Mouse (Mus musculus) embryonic facial prominence, embryonic 12.5 days (tissue): ENCODE results near the gene Cldn9. TPM values are rescaled to one million over a fixed set of nuclear protein-coding genes. Genes with fewer than 3 reads are reported as not detected.

Source experiments
- ATAC-seq: fragments of 200-750 bp; cut with Nextera tagmentation; 2 replicates; pipeline ENCODE4 v1.8.0; 2017; ENCODE audit not compliant: insufficient number of reproducible peaks, insufficient read depth, low FRiP score, low TSS enrichment
- H3K27ac ChIP-seq: fragments of 300-500 bp; sonication (generic); 2 replicates; pipeline ENCODE4 v1.5.1; 2016; ENCODE audit warnings: mild to moderate bottlenecking
- H3K27me3 ChIP-seq: fragments of 300-500 bp; sonication (generic); 2 replicates; pipeline ENCODE4 v1.6.1; 2016; ENCODE audit warnings: mild to moderate bottlenecking, moderate library complexity
- H3K36me3 ChIP-seq: fragments of 300-500 bp; sonication (generic); 2 replicates; pipeline ENCODE4 v1.6.1; 2016; ENCODE audit warnings: mild to moderate bottlenecking
- H3K4me1 ChIP-seq: fragments of 300-500 bp; sonication (generic); 2 replicates; pipeline ENCODE4 v1.6.1; 2016
- H3K4me2 ChIP-seq: fragments of 300-500 bp; sonication (generic); replicated peaks from 2 replicates; pipeline ENCODE4 v1.6.1; 2016; ENCODE audit warnings: mild to moderate bottlenecking, moderate library complexity
- H3K4me3 ChIP-seq: fragments of 300-500 bp; sonication (generic); 2 replicates; pipeline ENCODE4 v1.5.1; 2016; ENCODE audit warnings: mild to moderate bottlenecking
- H3K9ac ChIP-seq: fragments of 300-500 bp; sonication (generic); 2 replicates; pipeline ENCODE4 v1.6.1; 2016; ENCODE audit warnings: mild to moderate bottlenecking, moderate library complexity
- H3K9me3 ChIP-seq: fragments of 300-500 bp; sonication (generic); 2 replicates; pipeline ENCODE4 v1.6.1; 2016; ENCODE audit warnings: mild to moderate bottlenecking, moderate library complexity
- WGBS: fragments of 180-500 bp; shearing (Covaris S2); methylation state at CpG from one replicate; pipeline ENCODE4 v1.1.7; 2016; 5-methylcytosine and 5-hydroxymethylcytosine counted together
- polyA plus RNA-seq: library from polyadenylated mRNA; unstranded; fragments of >200 nt; fragmentation: Nextera tagmentation; extraction: Ambion mirVana; gene quantifications from 2 replicates; pipeline ENCODE4 v1.2.1, GENCODE M21; 2016

The Cldn9 gene
- polyA plus RNA-seq, 1 experiment from 2014 or later, result 13.5 TPM

DNA sequence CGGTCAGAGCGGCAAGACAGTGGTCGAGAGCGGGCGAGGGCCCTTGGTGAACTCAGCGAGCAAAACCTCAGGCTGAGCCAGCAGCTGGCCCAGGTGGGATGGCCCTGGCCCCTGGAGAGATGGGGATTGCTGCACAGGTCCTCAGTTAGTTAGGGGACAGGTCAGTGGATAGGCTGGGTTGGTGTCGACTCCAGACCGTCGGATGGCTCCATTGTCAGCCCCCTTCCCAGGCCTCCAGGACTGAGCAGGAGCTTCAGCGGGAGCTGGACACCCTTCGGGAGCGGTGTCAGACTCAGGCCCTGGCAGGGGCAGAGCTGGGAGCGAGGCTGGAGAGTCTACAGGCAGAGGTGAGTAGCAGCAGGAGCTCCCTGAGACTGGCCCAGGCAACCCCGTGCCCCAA is 18.3 kb downstream of the Cldn9 start:
- no peak overlapping the region for H3K4me2 ChIP-seq
- WGBS, result 81% methylated on average over 14 of the region's 14 CpGs

DNA sequence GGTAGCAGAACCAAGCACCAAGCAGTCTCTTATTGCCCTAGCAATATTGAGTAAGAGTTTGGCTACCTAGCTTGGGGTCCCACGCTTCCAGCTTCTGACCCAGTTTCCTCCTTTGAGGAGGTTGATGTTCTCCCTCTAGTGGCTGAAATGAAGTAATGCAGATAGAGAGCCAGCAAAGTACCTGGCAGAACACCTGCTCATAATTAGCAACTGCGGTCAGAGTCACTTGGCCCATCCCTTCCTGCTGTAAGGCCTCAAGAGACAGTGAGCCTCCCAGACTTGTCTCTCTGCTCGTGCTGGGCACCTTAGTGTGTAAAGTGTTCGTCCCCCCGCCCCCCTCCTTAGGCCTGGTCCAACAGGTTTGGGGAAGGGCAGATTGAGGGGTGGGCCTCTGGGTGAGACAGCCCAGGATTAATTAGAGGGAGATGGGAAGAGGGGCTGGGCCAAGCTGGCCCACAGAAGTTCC is 19.2 kb downstream of the Cldn9 start:
- H3K27ac ChIP-seq, result no peak overlapping the region
- peaks cover 29% of the 10 kb centered on the region for H3K36me3 ChIP-seq
- H3K4me2 ChIP-seq, result no peak overlapping the region
- 15% methylated on average over 5 of the region's 5 CpGs for WGBS
- peaks cover 5% of the 10 kb centered on the region for H3K4me1 ChIP-seq
- H3K9ac ChIP-seq, result no peak overlapping the region
- H3K27me3 ChIP-seq, result peaks cover 36% of the 10 kb centered on the region
- H3K4me3 ChIP-seq, result no peak overlapping the region
- H3K9me3 ChIP-seq, result no peaks in the 10 kb centered on the region
- ATAC-seq, result peak; percentile 68; the same call in 1 of the 2 replicates

More for the DNA sequence above, 18.3 kb downstream of the Cldn9 start:
- ATAC-seq, result no peak
- H3K9me3 ChIP-seq, result no peaks in the 10 kb centered on the region
- no peak overlapping the region for H3K27ac ChIP-seq
- H3K27me3 ChIP-seq, result peaks cover 27% of the 10 kb centered on the region
- H3K4me3 ChIP-seq, result no peak overlapping the region
- peaks cover 38% of the 10 kb centered on the region for H3K36me3 ChIP-seq
- peaks cover 5% of the 10 kb centered on the region for H3K4me1 ChIP-seq
- 0 out of 2 replicates have a peak overlapping the region, but pooled peaks have one; percentile 24 for H3K9ac ChIP-seq

DNA sequence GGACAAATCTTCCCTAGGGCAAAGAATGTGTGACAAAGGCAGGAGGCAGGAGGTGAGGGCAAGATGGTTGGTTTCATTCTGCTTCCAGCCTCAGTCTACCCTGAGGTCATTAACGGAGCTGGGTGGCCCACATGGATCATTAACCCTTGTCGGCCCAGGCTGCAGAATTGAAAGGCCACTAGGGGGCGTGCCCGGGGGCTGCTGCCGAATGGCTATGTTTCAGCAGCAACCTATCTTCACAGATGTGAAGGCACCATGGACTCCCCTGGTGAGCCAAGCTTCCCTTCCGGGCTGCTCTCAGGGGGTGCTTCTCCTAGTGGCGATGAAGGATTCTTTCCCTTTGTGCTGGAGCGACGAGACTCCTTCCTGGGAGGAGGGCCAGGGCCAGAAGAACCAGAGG is 22.3 kb downstream of the Cldn9 start:
- no peaks in the 10 kb centered on the region for H3K9me3 ChIP-seq
- H3K4me2 ChIP-seq, result no peak overlapping the region
- ATAC-seq, result no peak
- peaks cover 3% of the 10 kb centered on the region for H3K36me3 ChIP-seq
- H3K4me3 ChIP-seq, result no peak overlapping the region
- peaks cover 5% of the 10 kb centered on the region for H3K4me1 ChIP-seq
- WGBS, result under 1% methylated on average over 9 of the region's 9 CpGs
- H3K27me3 ChIP-seq, result peaks cover 43% of the 10 kb centered on the region
- no peak overlapping the region for H3K9ac ChIP-seq
- no peak overlapping the region for H3K27ac ChIP-seq

DNA sequence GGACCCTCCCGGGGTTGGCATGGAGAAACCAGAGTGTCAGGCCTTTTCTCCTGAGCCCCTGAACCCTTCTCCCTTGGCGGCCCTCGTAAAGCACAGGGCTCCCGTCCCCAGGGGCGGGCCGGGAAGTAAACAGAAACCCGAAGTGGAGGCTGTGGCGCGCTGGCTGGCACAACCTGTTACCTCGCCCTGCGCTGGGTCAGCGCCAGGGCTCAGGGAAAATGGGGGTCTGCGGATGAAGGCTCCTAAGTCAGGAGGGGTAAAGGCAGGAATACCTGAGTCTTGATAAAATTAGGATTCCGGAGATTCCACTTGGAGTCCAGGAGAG is 23.0 kb downstream of the Cldn9 start:
- Histone ChIP-seq H3K27me3 (peaks cover 43% of the 10 kb centered on the region), H3K9ac (no peak overlapping the region), H3K4me2 (peak overlapping the region; percentile 30), H3K4me1 (peaks cover 5% of the 10 kb centered on the region), H3K27ac (no peak overlapping the region), H3K9me3 (no peaks in the 10 kb centered on the region), H3K36me3 (no peaks in the 10 kb centered on the region), H3K4me3 (no peak overlapping the region)
- no peak for ATAC-seq
- 3% methylated on average over 14 of the region's 14 CpGs for WGBS

DNA sequence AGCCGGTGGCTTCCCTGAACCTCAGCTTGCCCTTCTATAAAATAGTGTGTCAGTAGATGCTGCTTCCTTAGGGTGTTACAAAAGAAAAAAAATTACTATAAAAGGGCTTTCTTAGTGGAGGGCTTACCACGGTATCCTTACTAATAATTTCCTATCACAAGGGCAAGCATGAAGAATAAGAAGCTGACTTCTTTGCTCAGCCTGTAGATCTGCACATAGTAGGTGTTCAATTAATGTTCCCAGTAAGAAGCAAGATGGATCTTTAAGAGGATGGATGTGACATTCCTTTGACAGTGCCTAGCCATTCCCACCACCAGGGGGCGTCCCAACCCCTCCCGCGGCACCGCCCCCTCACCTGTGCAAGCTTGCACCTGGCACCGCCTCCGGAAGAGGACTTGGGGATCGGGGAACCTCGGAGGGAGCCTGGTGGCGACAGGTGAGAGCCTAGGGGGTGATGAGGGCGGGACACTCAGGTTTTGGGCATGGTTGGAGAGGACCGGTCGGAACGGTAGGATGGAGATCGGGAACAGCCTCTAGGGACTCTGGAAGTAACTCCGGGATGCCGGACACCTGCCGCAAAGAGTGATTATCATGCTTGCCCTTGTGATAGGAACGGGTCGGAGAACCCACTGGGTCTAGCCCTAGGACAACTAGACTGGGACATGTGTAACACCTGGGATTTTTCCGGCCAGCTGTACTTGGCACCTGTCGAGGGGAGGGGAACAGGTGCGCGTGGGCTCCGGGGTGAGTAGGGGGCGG is 23.5 kb downstream of the Cldn9 start, which contains the start of gene Bicdl2:
TSS of gene Bicdl2 (plus strand) at position 390 of the 759 bp plus-strand sequence.
- no peak for ATAC-seq
- Histone ChIP-seq H3K4me1 (peaks cover 5% of the 10 kb centered on the region), H3K4me2 (peak within 1 kb of the TSS; percentile 30), H3K27me3 (peaks cover 43% of the 10 kb centered on the region), H3K9me3 (no peaks in the 10 kb centered on the region), H3K4me3 (no peak within 1 kb of the TSS), H3K9ac (no peak within 1 kb of the TSS), H3K36me3 (no peaks in the 10 kb centered on the region), H3K27ac (no peak within 1 kb of the TSS)
- WGBS, result 4% methylated on average over 27 of the region's 27 CpGs

DNA sequence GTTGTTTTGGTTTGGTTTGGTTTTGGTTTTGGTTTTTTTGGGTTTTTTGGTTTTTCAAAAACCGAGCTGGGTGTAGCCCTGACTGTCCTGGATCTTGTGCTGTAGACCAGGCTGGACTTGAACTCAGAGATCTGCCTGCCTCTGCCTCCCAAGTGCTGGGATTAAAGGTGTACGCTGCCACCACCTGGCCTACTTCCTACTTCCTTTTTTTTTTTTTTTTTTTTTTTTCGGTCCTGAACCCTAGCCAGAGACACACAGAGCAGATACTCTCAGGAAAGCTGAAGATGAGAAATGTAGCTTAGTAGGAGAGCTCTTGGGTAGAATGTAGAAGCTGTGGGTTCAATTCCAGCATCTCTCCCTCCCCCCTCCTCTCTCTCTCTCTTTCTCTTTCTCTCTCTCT is 25.4 kb downstream of the Cldn9 start:
- H3K4me1 ChIP-seq, result no peaks in the 10 kb centered on the region
- peaks cover 43% of the 10 kb centered on the region for H3K27me3 ChIP-seq
- H3K9me3 ChIP-seq, result no peaks in the 10 kb centered on the region
- H3K36me3 ChIP-seq, result no peaks in the 10 kb centered on the region
- 68% methylated on average over 3 of the region's 3 CpGs for WGBS
- ATAC-seq, result no peak
- H3K4me3 ChIP-seq, result no peak overlapping the region
- no peak overlapping the region for H3K4me2 ChIP-seq
- no peak overlapping the region for H3K27ac ChIP-seq
- no peak overlapping the region for H3K9ac ChIP-seq

DNA sequence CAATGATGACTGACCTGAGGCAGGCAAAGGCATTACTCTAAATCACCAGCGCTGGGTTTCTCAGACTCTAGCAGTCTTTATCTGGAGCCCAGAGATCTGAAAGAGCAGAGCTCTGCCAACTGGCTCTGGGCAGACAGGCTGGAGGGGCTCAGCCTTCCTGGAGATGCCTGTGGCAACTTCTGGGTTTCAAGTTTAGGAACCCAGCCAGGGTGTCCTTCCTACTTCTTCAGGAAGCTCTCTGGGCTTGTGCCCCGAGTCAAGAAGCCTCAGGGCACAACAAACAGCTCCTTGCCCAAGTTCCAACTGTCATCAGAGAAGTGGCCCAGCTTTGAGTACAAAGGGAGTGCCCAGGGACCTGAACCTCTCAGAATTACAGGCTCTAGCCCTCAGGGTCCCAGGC is 29.4 kb downstream of the Cldn9 start:
- Histone ChIP-seq H3K9ac (no peak overlapping the region), H3K27me3 (peaks cover 5% of the 10 kb centered on the region), H3K9me3 (no peaks in the 10 kb centered on the region), H3K36me3 (no peaks in the 10 kb centered on the region), H3K4me3 (no peak overlapping the region), H3K4me1 (no peaks in the 10 kb centered on the region), H3K4me2 (no peak overlapping the region), H3K27ac (no peak overlapping the region)
- 60% methylated on average over 2 of the region's 2 CpGs for WGBS
- no peak for ATAC-seq

DNA sequence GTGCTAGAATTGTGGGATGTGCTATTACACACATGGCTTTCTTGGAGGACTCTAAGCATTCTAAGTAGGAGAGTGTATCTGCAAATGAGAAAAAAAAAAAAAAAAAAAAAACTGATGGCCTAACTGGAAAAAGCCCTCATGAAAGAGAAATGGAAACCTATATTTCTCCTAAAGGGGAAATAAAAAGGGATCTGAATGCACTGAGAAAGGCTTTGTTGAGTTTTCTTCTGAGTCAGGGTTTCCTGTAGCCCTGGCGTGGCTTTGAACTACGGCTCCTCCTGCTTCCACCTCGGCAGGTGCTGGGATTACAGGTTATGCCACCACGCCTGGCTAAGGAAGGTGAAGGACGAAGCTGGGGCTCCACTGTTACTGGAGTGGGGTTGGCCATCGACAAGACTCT is 29.8 kb downstream of the Cldn9 start:
- Histone ChIP-seq H3K36me3 (no peaks in the 10 kb centered on the region), H3K4me1 (no peaks in the 10 kb centered on the region), H3K9me3 (no peaks in the 10 kb centered on the region), H3K27me3 (peaks cover under 1% of the 10 kb centered on the region), H3K4me2 (no peak overlapping the region), H3K4me3 (no peak overlapping the region), H3K9ac (no peak overlapping the region), H3K27ac (no peak overlapping the region)
- ATAC-seq, result no peak
- 65% methylated on average over 6 of the region's 6 CpGs for WGBS

DNA sequence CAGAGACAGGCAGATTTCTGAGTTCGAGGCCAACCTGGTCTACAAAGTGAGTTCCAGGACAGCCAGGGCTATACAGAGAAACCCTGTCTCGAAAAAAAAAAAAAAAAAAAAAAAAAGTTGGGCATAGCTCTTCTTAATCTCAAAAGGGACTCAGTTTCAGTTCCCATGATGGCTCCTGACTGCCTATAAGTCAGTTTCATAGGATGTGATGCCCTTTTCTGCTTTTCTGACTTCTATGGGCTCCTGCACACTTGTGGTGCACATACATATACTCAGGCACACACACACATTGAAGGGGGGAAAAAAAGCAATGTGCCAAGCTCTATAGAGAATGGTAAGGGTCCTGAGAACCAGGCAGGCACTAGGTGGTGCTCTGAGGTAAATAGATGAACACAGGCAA is 30.5 kb downstream of the Cldn9 start:
- 82% methylated on average over 1 of the region's 2 CpGs for WGBS
- H3K27me3 ChIP-seq, result no peaks in the 10 kb centered on the region; the same call in 1 of the 2 replicates
- H3K9ac ChIP-seq, result no peak overlapping the region
- no peak overlapping the region for H3K4me3 ChIP-seq
- H3K4me2 ChIP-seq, result no peak overlapping the region
- ATAC-seq, result no peak
- H3K36me3 ChIP-seq, result no peaks in the 10 kb centered on the region
- no peak overlapping the region for H3K27ac ChIP-seq
- H3K4me1 ChIP-seq, result no peaks in the 10 kb centered on the region
- H3K9me3 ChIP-seq, result no peaks in the 10 kb centered on the region

DNA sequence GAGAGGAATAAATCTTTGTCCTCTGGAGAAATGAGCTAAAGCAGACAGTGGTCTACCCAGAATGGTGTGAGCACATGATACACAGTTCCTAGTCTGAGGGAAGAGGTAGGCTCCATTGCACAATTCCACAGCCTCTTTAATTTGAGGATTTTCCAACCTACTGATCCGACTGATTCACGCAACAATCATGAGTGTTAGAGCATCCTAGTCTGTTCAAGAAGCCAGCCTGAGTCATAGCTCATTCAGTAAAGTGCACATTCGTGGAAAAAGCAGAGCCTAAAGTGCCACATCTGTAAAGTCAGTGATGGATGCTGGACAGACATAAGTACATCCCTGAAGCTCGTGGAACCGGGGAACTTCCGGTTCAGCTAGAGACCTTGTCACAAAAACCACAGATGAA is 32.5 kb downstream of the Cldn9 start:
- Histone ChIP-seq H3K4me3 (no peak overlapping the region), H3K4me2 (no peak overlapping the region), H3K4me1 (no peaks in the 10 kb centered on the region), H3K9ac (no peak overlapping the region), H3K36me3 (no peaks in the 10 kb centered on the region), H3K27me3 (peaks cover 5% of the 10 kb centered on the region), H3K9me3 (no peaks in the 10 kb centered on the region), H3K27ac (no peak overlapping the region)
- 81% methylated on average over 6 of the region's 6 CpGs for WGBS
- no peak for ATAC-seq

DNA sequence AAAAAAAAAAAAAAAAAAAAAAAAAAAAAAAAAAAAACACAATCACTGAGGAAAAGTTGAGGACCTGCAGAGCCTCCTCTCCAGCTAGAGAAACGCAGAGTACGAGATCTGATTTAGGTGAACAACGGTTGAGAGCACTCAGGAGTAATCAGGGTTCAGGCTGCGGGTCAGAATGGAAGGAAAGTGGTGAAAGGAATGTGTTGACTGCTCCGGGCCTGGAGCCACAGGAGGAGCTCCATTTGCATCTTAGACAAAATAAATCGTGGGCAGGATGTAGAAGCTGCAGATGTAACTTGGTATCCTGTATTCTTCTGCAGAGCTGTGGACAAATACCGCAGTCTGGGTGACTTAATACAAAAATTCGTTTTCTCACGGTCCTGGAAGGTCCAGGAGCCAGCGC is 37.9 kb downstream of the Cldn9 start:
- no peak for ATAC-seq
- 28% methylated on average over 10 of the region's 10 CpGs for WGBS
- H3K9me3 ChIP-seq, result peaks cover 4% of the 10 kb centered on the region; the same call in 1 of the 2 replicates
- peaks cover 34% of the 10 kb centered on the region for H3K27me3 ChIP-seq
- no peak overlapping the region for H3K4me3 ChIP-seq
- no peaks in the 10 kb centered on the region for H3K36me3 ChIP-seq
- peaks cover 8% of the 10 kb centered on the region; the same call in 1 of the 2 replicates for H3K4me1 ChIP-seq
- H3K4me2 ChIP-seq, result no peak overlapping the region
- no peak overlapping the region for H3K27ac ChIP-seq
- H3K9ac ChIP-seq, result no peak overlapping the region
